Mouse (Mus musculus) E14TG2a.4 (cell line): ENCODE measurements around the gene Serpinh1.

Experiments used
- H3K27me3 ChIP-seq: 2 replicates; pipeline ENCODE4 v1.6.1; 2014; ENCODE audit warnings: low read length, control low read depth; ENCODE audit not compliant: insufficient read depth
- H3K36me3 ChIP-seq: 2 replicates; pipeline ENCODE4 v1.6.1; 2014; ENCODE audit warnings: low read length, control low read depth; ENCODE audit not compliant: insufficient read depth
- H3K4me1 ChIP-seq: replicated peaks from 2 replicates; pipeline ENCODE4 v1.6.1; 2014; ENCODE audit warnings: low read depth, low read length, control low read depth
- H3K4me3 ChIP-seq: replicated peaks from 2 replicates; pipeline ENCODE4 v1.5.1; 2014; ENCODE audit warnings: mild to moderate bottlenecking, low read length
- H3K9me3 ChIP-seq: 2 replicates; pipeline ENCODE4 v1.6.1; 2014; ENCODE audit warnings: low read length, control low read depth
- CTCF ChIP-seq: conservative IDR thresholded peaks from 2 replicates; pipeline ENCODE4 v1.5.1; 2014; ENCODE audit warnings: low read length
- NANOG ChIP-seq: IDR thresholded peaks from 2 replicates; pipeline ENCODE4 v1.6.1; 2014; ENCODE audit warnings: borderline replicate concordance, low read length, mixed read lengths
- POU5F1 ChIP-seq: IDR thresholded peaks from 2 replicates; pipeline ENCODE4 v1.6.1; 2014; ENCODE audit warnings: low read length, borderline replicate concordance

The Serpinh1 gene

GRCm38 (mm10) chr7:99392696-99393095 is 39.7 kb upstream of the Serpinh1 start:
- Histone ChIP-seq H3K9me3 (no peaks in the 10 kb centered on the region), H3K27me3 (peaks cover 54% of the 10 kb centered on the region), H3K36me3 (no peaks in the 10 kb centered on the region), H3K4me1 (peaks cover 26% of the 10 kb centered on the region), H3K4me3 (no peak overlapping the region)
- TF ChIP-seq NANOG (no peak), POU5F1 (no peak), CTCF (no peak)

GRCm38 (mm10) chr7:99390559-99390958 is 37.5 kb upstream of the Serpinh1 start:
- peaks cover 63% of the 10 kb centered on the region for H3K27me3 ChIP-seq
- no peak overlapping the region for H3K4me3 ChIP-seq
- no peaks in the 10 kb centered on the region for H3K36me3 ChIP-seq
- TF ChIP-seq POU5F1, result no peak
- no peaks in the 10 kb centered on the region for H3K9me3 ChIP-seq
- peaks cover 26% of the 10 kb centered on the region for H3K4me1 ChIP-seq

- Histone ChIP-seq H3K36me3 (no peaks in the 10 kb centered on the region), H3K4me1 (peaks cover 32% of the 10 kb centered on the region), H3K27me3 (peaks cover 69% of the 10 kb centered on the region), H3K9me3 (no peaks in the 10 kb centered on the region; the same call in 1 of the 2 replicates), H3K4me3 (no peak overlapping the region)
- no peak for TF ChIP-seq NANOG
These were observed 34.3 kb upstream of the Serpinh1 start for GRCm38 (mm10) chr7:99387356-99387755.

GRCm38 (mm10) chr7:99386811-99387210 is 33.8 kb upstream of the Serpinh1 start:
- Histone ChIP-seq H3K4me3 (no peak overlapping the region), H3K27me3 (peaks cover 70% of the 10 kb centered on the region), H3K9me3 (no peaks in the 10 kb centered on the region; the same call in 1 of the 2 replicates), H3K36me3 (no peaks in the 10 kb centered on the region), H3K4me1 (peaks cover 33% of the 10 kb centered on the region)
- TF ChIP-seq CTCF, result no peak
- TF ChIP-seq POU5F1, result no peak
- TF ChIP-seq NANOG, result no peak

- H3K27me3 ChIP-seq, result peaks cover 66% of the 10 kb centered on the region
- no peaks in the 10 kb centered on the region; the same call in 1 of the 2 replicates for H3K9me3 ChIP-seq
- TF ChIP-seq NANOG (no peak), POU5F1 (no peak), CTCF (no peak)
- peaks cover 28% of the 10 kb centered on the region for H3K4me1 ChIP-seq
- no peaks in the 10 kb centered on the region for H3K36me3 ChIP-seq
- H3K4me3 ChIP-seq, result no peak overlapping the region
These were observed 33.0 kb upstream of the Serpinh1 start for GRCm38 (mm10) chr7:99386030-99386429.

GRCm38 (mm10) chr7:99384101-99384611 is 31.1 kb upstream of the Serpinh1 start:
- Histone ChIP-seq H3K4me1 (peaks cover 31% of the 10 kb centered on the region), H3K36me3 (no peaks in the 10 kb centered on the region), H3K4me3 (no peak overlapping the region), H3K9me3 (no peaks in the 10 kb centered on the region; the same call in 1 of the 2 replicates), H3K27me3 (peaks cover 82% of the 10 kb centered on the region)
- no peak for TF ChIP-seq POU5F1
- no peak for TF ChIP-seq CTCF
- no peak for TF ChIP-seq NANOG

- Histone ChIP-seq H3K36me3 (no peaks in the 10 kb centered on the region), H3K27me3 (peaks cover 90% of the 10 kb centered on the region), H3K9me3 (no peaks in the 10 kb centered on the region; the same call in 1 of the 2 replicates), H3K4me1 (peaks cover 31% of the 10 kb centered on the region), H3K4me3 (no peak overlapping the region)
- no peak for TF ChIP-seq NANOG
- no peak for TF ChIP-seq CTCF
- no peak for TF ChIP-seq POU5F1
These were observed 30.2 kb upstream of the Serpinh1 start for GRCm38 (mm10) chr7:99383246-99383645.

- Histone ChIP-seq H3K27me3 (peaks cover 94% of the 10 kb centered on the region), H3K4me1 (peaks cover 31% of the 10 kb centered on the region)
These were observed 29.3 kb upstream of the Serpinh1 start for GRCm38 (mm10) chr7:99382088-99383000.

More at GRCm38 (mm10) chr7:99382088-99383000, 29.3 kb upstream of the Serpinh1 start:
- peak overlapping the region; percentile 81 for H3K4me3 ChIP-seq
- no peaks in the 10 kb centered on the region for H3K36me3 ChIP-seq
- H3K9me3 ChIP-seq, result no peaks in the 10 kb centered on the region; the same call in 1 of the 2 replicates
- TF ChIP-seq NANOG (no peak), POU5F1 (no peak), CTCF (no peak)
